Mouse (Mus musculus) ES-E14 (cell line): ENCODE measurements at regions not wholly inside any gene's neighbourhood (a gene's known extent, or its start where the extent isn't known, plus 50 kb on each side); places are given as distances from the start of the nearest gene placed in this dataset.

ENCODE experiments used
- DNase-seq: peaks from one replicate; pipeline ENCODE4 v3.0.0-alpha.2; 2013; ENCODE audit warnings: low read depth, low spot score
- H3K27ac ChIP-seq: 2 replicates; pipeline ENCODE4 v1.5.1; 2012; ENCODE audit warnings: low read depth, mild to moderate bottlenecking, low read length, moderate library complexity, mixed read lengths; ENCODE audit not compliant: poor library complexity, insufficient read depth, severe bottlenecking
- H3K36me3 ChIP-seq: 2 replicates; pipeline ENCODE4 v1.6.1; 2012; ENCODE audit warnings: mild to moderate bottlenecking, low read length, moderate library complexity, mixed read lengths; ENCODE audit not compliant: control insufficient read depth, poor library complexity, insufficient read depth, severe bottlenecking
- H3K4me1 ChIP-seq, 2 experiments: fragments of 150-350 bp in 1 of 2; sonication (generic) in 1 of 2; 2 replicates each; pipeline ENCODE4 v1.6.1; 2012; ENCODE audit warnings: low read length in 2 of 2, mild to moderate bottlenecking in 1 of 2, mixed read lengths in 1 of 2; ENCODE audit not compliant: control insufficient read depth in 2 of 2, insufficient read depth in 2 of 2, poor library complexity in 1 of 2
- H3K4me3 ChIP-seq, 2 experiments: fragments of 150-350 bp in 1 of 2; sonication (generic) in 1 of 2; 2 replicates each; pipeline ENCODE4 v1.5.1; 2012; ENCODE audit warnings: low read length in 2 of 2, low read depth in 1 of 2, mild to moderate bottlenecking in 1 of 2, mixed read lengths in 1 of 2; ENCODE audit not compliant: insufficient read depth in 1 of 2, poor library complexity in 1 of 2, severe bottlenecking in 1 of 2
- H3K9ac ChIP-seq: 2 replicates; pipeline ENCODE4 v1.6.1; 2012; ENCODE audit warnings: low read depth, mild to moderate bottlenecking, low read length, mixed read lengths; ENCODE audit not compliant: poor library complexity, insufficient read depth, severe bottlenecking
- H3K9me3 ChIP-seq: fragments of 150-350 bp; sonication (generic); 2 replicates; pipeline ENCODE4 v1.6.1; 2012; ENCODE audit warnings: low read depth, mild to moderate bottlenecking, low read length; ENCODE audit not compliant: control insufficient read depth, insufficient read depth
- CHD2 ChIP-seq: IDR thresholded peaks from 2 replicates; pipeline ENCODE4 v1.6.1; 2014; ENCODE audit warnings: mild to moderate bottlenecking, low read depth, low read length, inconsistent platforms
- HCFC1 ChIP-seq: IDR thresholded peaks from 2 replicates; pipeline ENCODE4 v1.6.1; 2012; ENCODE audit warnings: low read length, inconsistent platforms, borderline replicate concordance; ENCODE audit not compliant: insufficient read depth
- MAFK ChIP-seq: IDR thresholded peaks from 2 replicates; pipeline ENCODE4 v1.6.1; 2014; ENCODE audit warnings: mild to moderate bottlenecking, low read depth, low read length, inconsistent platforms; ENCODE audit not compliant: insufficient read depth
- ZC3H11A ChIP-seq: IDR thresholded peaks from 2 replicates; pipeline ENCODE4 v1.6.1; 2012; ENCODE audit warnings: low read depth, mild to moderate bottlenecking, inconsistent platforms, low read length, borderline replicate concordance
- ZNF384 ChIP-seq: IDR thresholded peaks from 2 replicates; pipeline ENCODE4 v1.6.1; 2012; ENCODE audit warnings: low read depth, low read length, inconsistent platforms
- in situ Hi-C, 2 experiments: fragments of 600-800 bp; cut with MboI; formaldehyde crosslinking; loops; one replicate each; pipeline ENCODE4 v1.15.1; 2025; ENCODE audit warnings: low sequenced_read_pairs in 2 of 2, inconsistent platforms in 1 of 2; ENCODE audit not compliant: unreplicated experiment in 2 of 2

DNA sequence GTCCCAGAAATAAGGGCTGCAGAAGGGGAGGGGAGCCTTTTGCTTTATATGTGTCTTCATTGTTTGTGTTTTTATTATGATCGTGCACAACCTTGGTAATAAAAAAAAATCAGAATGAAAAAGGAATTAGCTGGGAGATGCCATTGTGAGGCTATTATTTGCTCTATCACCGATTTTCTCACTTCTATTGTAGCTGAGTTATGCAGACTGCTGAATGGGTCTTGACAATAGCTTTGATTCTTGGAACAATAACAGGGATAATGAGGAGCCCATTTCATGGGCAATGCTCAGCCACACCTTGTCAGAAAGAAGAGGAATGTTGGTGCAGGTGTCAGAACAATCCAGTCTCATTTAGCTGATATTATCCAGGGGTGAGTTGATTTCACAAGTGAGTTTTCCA, 160.6 kb upstream of the Ralgapa2 start:
- H3K4me3 ChIP-seq: no peak overlapping the region
- TF ChIP-seq ZC3H11A (no peak), CHD2 (no peak), ZNF384 (no peak), HCFC1 (no peak), MAFK (no peak)
- peak; percentile 42 for DNase-seq
- no peaks in the 10 kb centered on the region for H3K36me3 ChIP-seq
- H3K9ac ChIP-seq: no peak overlapping the region
- H3K4me1 ChIP-seq: peaks cover 0 to 2% of the 10 kb centered on the region in 2 experiments; a peak in 1 of 4 replicates
- no peak overlapping the region for H3K27ac ChIP-seq
- H3K9me3 ChIP-seq: no peaks in the 10 kb centered on the region
- in situ Hi-C loops: no loop called here

DNA sequence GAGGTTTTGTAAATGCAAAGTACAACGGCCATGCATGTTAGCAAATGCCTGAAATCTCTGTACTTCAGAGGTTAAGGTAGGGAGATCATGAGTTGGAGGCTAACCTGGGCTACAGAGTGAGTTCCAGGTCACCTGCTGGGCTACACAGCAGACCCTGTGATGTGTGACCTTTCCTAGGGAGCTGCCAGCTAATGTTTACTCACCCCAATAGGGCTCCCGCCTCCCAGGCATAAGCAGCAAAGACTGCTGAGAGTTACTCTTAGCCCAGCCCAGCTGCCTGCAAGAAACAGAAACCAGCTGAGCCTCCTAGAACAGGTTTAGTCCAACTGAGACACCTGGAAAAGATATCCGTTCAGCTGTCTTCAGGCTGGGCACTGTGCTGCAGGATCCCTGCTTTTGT, 169.8 kb upstream of the Ralgapa2 start:
- TF ChIP-seq CHD2 (no peak), ZC3H11A (no peak)
- Histone ChIP-seq H3K36me3 (no peaks in the 10 kb centered on the region), H3K9me3 (no peaks in the 10 kb centered on the region), H3K9ac (no peak overlapping the region), H3K4me3 (no peak overlapping the region), H3K27ac (no peak overlapping the region), H3K4me1 (no peaks in the 10 kb centered on the region)
- in situ Hi-C loops: no loop called here
- no peak for DNase-seq

DNA sequence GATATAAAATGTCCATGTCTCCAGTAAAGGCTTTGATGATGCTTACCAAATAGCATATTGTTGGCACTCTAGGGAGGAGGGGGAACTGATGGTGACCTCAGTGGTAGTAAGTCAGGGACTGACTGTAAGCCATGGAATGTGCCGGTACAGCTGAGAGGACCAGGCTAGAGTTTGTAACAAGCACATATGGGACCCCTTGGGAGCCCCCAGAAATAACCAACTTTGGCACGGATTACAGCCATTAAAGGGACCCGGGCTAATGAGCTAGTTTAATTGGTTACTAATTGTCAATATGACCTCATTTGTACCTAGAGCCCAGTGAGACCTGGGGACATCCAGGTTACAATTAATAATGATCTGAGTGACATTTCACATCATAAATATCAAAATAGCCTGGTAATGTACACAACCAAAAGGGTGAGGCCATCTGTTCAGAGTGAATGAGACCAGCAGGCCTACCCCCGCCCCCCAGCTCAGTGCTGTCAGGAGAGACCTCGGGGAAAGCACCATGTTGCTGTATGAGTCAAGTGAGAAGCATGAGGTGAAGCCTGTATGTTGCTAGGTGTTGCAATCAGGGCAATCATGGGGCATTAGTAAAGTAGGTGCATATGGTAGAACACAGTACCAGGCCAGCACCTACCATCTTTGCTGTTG, 169.7 kb upstream of the Kiz start:
- no peaks in the 10 kb centered on the region for H3K4me1 ChIP-seq
- no peak for TF ChIP-seq ZC3H11A
- no peak for TF ChIP-seq CHD2
- no peak for TF ChIP-seq HCFC1
- no peak for TF ChIP-seq MAFK
- TF ChIP-seq ZNF384: no peak
- in situ Hi-C loops: no loop called here
- H3K9ac ChIP-seq: no peak overlapping the region
- H3K9me3 ChIP-seq: no peaks in the 10 kb centered on the region
- no peak for DNase-seq
- H3K27ac ChIP-seq: no peak overlapping the region
- no peak overlapping the region for H3K4me3 ChIP-seq
- H3K36me3 ChIP-seq: no peaks in the 10 kb centered on the region

DNA sequence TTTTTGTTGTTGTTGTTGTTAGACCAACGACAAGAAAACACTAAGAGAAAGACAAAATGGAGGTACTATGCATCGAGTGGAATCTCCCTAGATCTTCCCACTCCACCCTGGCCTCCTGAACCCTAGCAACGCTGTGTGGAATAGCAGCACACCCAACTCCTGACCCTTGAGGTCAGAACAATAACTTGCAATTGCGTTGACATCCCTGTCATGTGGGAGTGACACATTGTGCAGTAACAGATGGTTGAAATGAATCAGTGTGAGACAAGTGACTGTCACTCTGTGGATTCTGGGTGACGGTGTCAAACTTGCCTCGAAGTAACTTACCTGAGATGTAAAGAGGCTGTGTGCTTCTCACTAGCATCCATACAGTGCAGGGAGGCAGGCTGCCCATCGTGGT, 167.1 kb upstream of the Kiz start:
- Histone ChIP-seq H3K9ac (no peak overlapping the region), H3K36me3 (no peaks in the 10 kb centered on the region), H3K4me3 (no peak overlapping the region), H3K27ac (no peak overlapping the region), H3K9me3 (no peaks in the 10 kb centered on the region), H3K4me1 (no peaks in the 10 kb centered on the region)
- in situ Hi-C loops: no loop called here
- no peak for TF ChIP-seq ZC3H11A
- TF ChIP-seq MAFK: no peak
- no peak for TF ChIP-seq HCFC1
- TF ChIP-seq CHD2: no peak
- TF ChIP-seq ZNF384: no peak
- no peak for DNase-seq

DNA sequence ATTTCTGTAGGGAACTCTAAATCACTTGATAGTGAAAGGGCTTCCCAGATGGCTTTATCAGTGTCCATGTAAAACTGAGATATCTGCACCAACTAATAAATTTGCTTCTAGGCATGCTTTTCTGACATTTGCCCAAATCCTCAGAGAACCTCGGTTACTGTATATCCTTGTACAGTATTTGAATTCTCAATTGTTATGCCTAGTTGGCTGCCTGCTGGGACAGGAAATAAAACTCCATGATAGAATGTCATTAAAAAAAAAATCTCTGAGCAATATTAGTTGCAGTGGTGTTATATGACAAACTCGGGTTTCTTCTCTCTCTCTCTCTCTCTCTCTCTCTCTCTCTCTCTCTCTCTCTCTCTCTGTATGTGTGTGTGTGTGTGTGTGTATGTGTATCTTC, 162.2 kb upstream of the Kiz start:
- H3K9ac ChIP-seq: no peak overlapping the region
- TF ChIP-seq MAFK: no peak
- TF ChIP-seq ZC3H11A: no peak
- TF ChIP-seq HCFC1: no peak
- TF ChIP-seq CHD2: no peak
- TF ChIP-seq ZNF384: no peak
- H3K4me3 ChIP-seq: no peak overlapping the region
- H3K36me3 ChIP-seq: no peaks in the 10 kb centered on the region
- DNase-seq: no peak
- H3K9me3 ChIP-seq: no peaks in the 10 kb centered on the region
- no peaks in the 10 kb centered on the region for H3K4me1 ChIP-seq
- no peak overlapping the region for H3K27ac ChIP-seq
- in situ Hi-C loops: no loop called here
